Mouse (Mus musculus) embryonic facial prominence, embryonic 13.5 days (tissue): ENCODE data around the gene Ints5. TPM values are rescaled to one million over a fixed set of nuclear protein-coding genes. Genes with fewer than 3 reads are reported as not detected.
"Not testable (repeated sequence)": the region's sequence is repeated elsewhere in the genome, so short reads cannot be mapped to it uniquely, and the experiment has no call there.

Experiments used
- ATAC-seq: fragments of 200-750 bp; cut with Nextera tagmentation; 2 replicates; pipeline ENCODE4 v1.8.0; 2017; ENCODE audit warnings: low read depth; ENCODE audit not compliant: insufficient number of reproducible peaks, insufficient read depth, low FRiP score, low TSS enrichment
- H3K27ac ChIP-seq: fragments of 300-500 bp; sonication (generic); 2 replicates; pipeline ENCODE4 v1.5.1; 2015; ENCODE audit warnings: moderate library complexity, mild to moderate bottlenecking, inconsistent platforms
- H3K27me3 ChIP-seq: fragments of 300-500 bp; sonication (generic); 2 replicates; pipeline ENCODE4 v1.6.1; 2015; ENCODE audit warnings: mild to moderate bottlenecking, inconsistent platforms
- H3K36me3 ChIP-seq: fragments of 300-500 bp; sonication (generic); 2 replicates; pipeline ENCODE4 v1.6.1; 2015; ENCODE audit warnings: mild to moderate bottlenecking, inconsistent platforms
- H3K4me1 ChIP-seq: fragments of 300-500 bp; sonication (generic); 2 replicates; pipeline ENCODE4 v1.6.1; 2015; ENCODE audit warnings: inconsistent platforms
- H3K4me2 ChIP-seq: fragments of 300-500 bp; sonication (generic); 2 replicates; pipeline ENCODE4 v1.6.1; 2015; ENCODE audit warnings: moderate library complexity, mild to moderate bottlenecking, inconsistent platforms
- H3K4me3 ChIP-seq: fragments of 300-500 bp; sonication (generic); 2 replicates; pipeline ENCODE4 v1.5.1; 2015; ENCODE audit warnings: mild to moderate bottlenecking, inconsistent platforms
- H3K9ac ChIP-seq: fragments of 300-500 bp; sonication (generic); 2 replicates; pipeline ENCODE4 v1.6.1; 2015; ENCODE audit warnings: mild to moderate bottlenecking, inconsistent platforms
- H3K9me3 ChIP-seq: fragments of 300-500 bp; sonication (generic); 2 replicates; pipeline ENCODE4 v1.6.1; 2016; ENCODE audit warnings: inconsistent platforms
- WGBS: fragments of 180-500 bp; shearing (Covaris S2); methylation state at CpG from one replicate; pipeline ENCODE4 v1.1.7; 2015; ENCODE audit warnings: mixed read lengths; 5-methylcytosine and 5-hydroxymethylcytosine counted together
- polyA plus RNA-seq: library from polyadenylated mRNA; unstranded; fragments of >200 nt; fragmentation: Nextera tagmentation; extraction: Ambion mirVana; gene quantifications from 2 replicates; pipeline ENCODE4 v1.2.1, GENCODE M21; 2015

The Ints5 gene
- 36.7 and 42.6 TPM in 2 replicates for polyA plus RNA-seq

GRCm38 (mm10) chr19:8892829-8893766 is at the start of gene Ints5:
Gene Ints5 (plus strand): TSS chr19:8893005.
- Histone ChIP-seq H3K4me2 (peak within 1 kb of the TSS; percentile 82), H3K4me3 (peak within 1 kb of the TSS; percentile 84), H3K36me3 (peaks cover 43% of the 10 kb centered on the region), H3K4me1 (peaks cover 37% of the 10 kb centered on the region), H3K27me3 (no peaks in the 10 kb centered on the region), H3K27ac (peak within 1 kb of the TSS; percentile 84), H3K9me3 (no peaks in the 10 kb centered on the region), H3K9ac (peak within 1 kb of the TSS; percentile 95)
- 3% methylated on average over 54 of the region's 54 CpGs for WGBS
- ATAC-seq: peak; percentile 60

- Histone ChIP-seq H3K4me2 (no peak overlapping the region), H3K27ac (no peak overlapping the region), H3K9me3 (no peaks in the 10 kb centered on the region), H3K4me3 (no peak overlapping the region), H3K36me3 (peaks cover 45% of the 10 kb centered on the region), H3K27me3 (no peaks in the 10 kb centered on the region), H3K4me1 (peaks cover 16% of the 10 kb centered on the region), H3K9ac (peak overlapping the region; percentile 16; the same call in 1 of the 2 replicates)
- ATAC-seq: no peak
- WGBS: 64% methylated on average over 5 of the region's 5 CpGs
Measured at GRCm38 (mm10) chr19:8844371-8845129, 48.3 kb upstream of the Ints5 start.

- Histone ChIP-seq H3K4me3 (no peak overlapping the region), H3K27ac (no peak overlapping the region), H3K36me3 (peaks cover 33% of the 10 kb centered on the region), H3K27me3 (no peaks in the 10 kb centered on the region), H3K9me3 (no peaks in the 10 kb centered on the region), H3K4me1 (peaks cover 10% of the 10 kb centered on the region), H3K4me2 (no peak overlapping the region), H3K9ac (no peak overlapping the region)
- 57% methylated on average over 5 of the region's 5 CpGs for WGBS
- ATAC-seq: no peak
Measured at GRCm38 (mm10) chr19:8848356-8848755, 44.4 kb upstream of the Ints5 start.

GRCm38 (mm10) chr19:8850402-8850901 is 42.4 kb upstream of the Ints5 start, which contains the start of gene Lrrn4cl:
Gene Lrrn4cl (plus strand): TSS chr19:8850768.
- peak within 1 kb of the TSS; percentile 49; the same call in 1 of the 2 replicates for H3K9ac ChIP-seq
- H3K4me1 ChIP-seq: peaks cover 10% of the 10 kb centered on the region
- peaks cover 31% of the 10 kb centered on the region for H3K36me3 ChIP-seq
- peak within 1 kb of the TSS; percentile 72 for H3K27ac ChIP-seq
- ATAC-seq: 0 out of 2 replicates have a peak, but pooled peaks have one; percentile 17
- 6% methylated on average over 7 of the region's 7 CpGs for WGBS
- no peaks in the 10 kb centered on the region for H3K27me3 ChIP-seq
- H3K4me2 ChIP-seq: peak within 1 kb of the TSS; percentile 27
- H3K9me3 ChIP-seq: no peaks in the 10 kb centered on the region
- no peak within 1 kb of the TSS for H3K4me3 ChIP-seq

- H3K9ac ChIP-seq: no peak overlapping the region
- WGBS: 54% methylated on average over 7 of the region's 7 CpGs
- no peak for ATAC-seq
Measured at GRCm38 (mm10) chr19:8851639-8852038, 41.2 kb upstream of the Ints5 start.

GRCm38 (mm10) chr19:8852236-8852928 is 40.4 kb upstream of the Ints5 start:
- Histone ChIP-seq H3K36me3 (peaks cover 12% of the 10 kb centered on the region), H3K4me3 (no peak overlapping the region), H3K27me3 (no peaks in the 10 kb centered on the region), H3K9me3 (no peaks in the 10 kb centered on the region), H3K4me2 (no peak overlapping the region), H3K4me1 (peaks cover 10% of the 10 kb centered on the region), H3K9ac (no peak overlapping the region), H3K27ac (no peak overlapping the region)
- no peak for ATAC-seq
- 59% methylated on average over 10 of the region's 10 CpGs for WGBS

More at GRCm38 (mm10) chr19:8851639-8852038, 41.2 kb upstream of the Ints5 start:
- Histone ChIP-seq H3K9me3 (no peaks in the 10 kb centered on the region), H3K4me3 (no peak overlapping the region), H3K4me2 (no peak overlapping the region), H3K36me3 (peaks cover 19% of the 10 kb centered on the region), H3K4me1 (peaks cover 10% of the 10 kb centered on the region), H3K27ac (no peak overlapping the region), H3K27me3 (no peaks in the 10 kb centered on the region)

- no peaks in the 10 kb centered on the region for H3K9me3 ChIP-seq
- WGBS: 86% methylated on average over 3 of the region's 3 CpGs
- no peaks in the 10 kb centered on the region for H3K27me3 ChIP-seq
- peaks cover 6% of the 10 kb centered on the region; the same call in 1 of the 2 replicates for H3K36me3 ChIP-seq
- H3K4me1 ChIP-seq: peaks cover 10% of the 10 kb centered on the region
- ATAC-seq: no peak
- H3K4me3 ChIP-seq: no peak overlapping the region
- no peak overlapping the region for H3K9ac ChIP-seq
- no peak overlapping the region for H3K4me2 ChIP-seq
- H3K27ac ChIP-seq: no peak overlapping the region
Measured at GRCm38 (mm10) chr19:8853117-8853516, 39.7 kb upstream of the Ints5 start.

GRCm38 (mm10) chr19:8857689-8858088 is 35.1 kb upstream of the Ints5 start:
- no peak overlapping the region for H3K4me2 ChIP-seq
- no peaks in the 10 kb centered on the region for H3K9me3 ChIP-seq
- no peaks in the 10 kb centered on the region for H3K36me3 ChIP-seq
- no peak overlapping the region for H3K4me3 ChIP-seq
- H3K27ac ChIP-seq: no peak overlapping the region
- H3K4me1 ChIP-seq: no peaks in the 10 kb centered on the region
- no peak for ATAC-seq
- no peaks in the 10 kb centered on the region for H3K27me3 ChIP-seq
- no peak overlapping the region for H3K9ac ChIP-seq
- WGBS: 44% methylated on average over 4 of the region's 4 CpGs

GRCm38 (mm10) chr19:8859018-8859417 is 33.8 kb upstream of the Ints5 start:
- H3K4me3 ChIP-seq: no peak overlapping the region
- WGBS: 30% methylated on average over 1 of the region's 1 CpGs
- no peak overlapping the region for H3K27ac ChIP-seq
- no peaks in the 10 kb centered on the region for H3K9me3 ChIP-seq
- no peaks in the 10 kb centered on the region for H3K4me1 ChIP-seq
- H3K4me2 ChIP-seq: no peak overlapping the region
- ATAC-seq: no peak
- H3K36me3 ChIP-seq: no peaks in the 10 kb centered on the region
- H3K9ac ChIP-seq: no peak overlapping the region
- no peaks in the 10 kb centered on the region for H3K27me3 ChIP-seq

- no peak for ATAC-seq
- Histone ChIP-seq H3K4me2 (no peak overlapping the region), H3K4me3 (no peak overlapping the region), H3K36me3 (no peaks in the 10 kb centered on the region), H3K27ac (no peak overlapping the region), H3K9ac (no peak overlapping the region), H3K4me1 (no peaks in the 10 kb centered on the region), H3K27me3 (no peaks in the 10 kb centered on the region), H3K9me3 (no peaks in the 10 kb centered on the region)
- WGBS: 85% methylated on average over 6 of the region's 6 CpGs
Measured at GRCm38 (mm10) chr19:8864265-8864664, 28.5 kb upstream of the Ints5 start.

- 76% methylated on average over 3 of the region's 3 CpGs for WGBS
- not testable (repeated sequence) for H3K27ac ChIP-seq
- peak overlapping the region; percentile 83; the same call in 1 of the 2 replicates for H3K4me3 ChIP-seq
Measured at GRCm38 (mm10) chr19:8870381-8870780, 22.4 kb upstream of the Ints5 start.

More at GRCm38 (mm10) chr19:8870381-8870780, 22.4 kb upstream of the Ints5 start:
- ATAC-seq, H3K9ac ChIP-seq, H3K9me3 ChIP-seq, H3K27me3 ChIP-seq: not testable (repeated sequence)
- peak overlapping the region; percentile 85 for H3K4me2 ChIP-seq
- peaks cover 12% of the 10 kb centered on the region for H3K4me1 ChIP-seq
- peaks cover 24% of the 10 kb centered on the region for H3K36me3 ChIP-seq
